Comparison of ENCODE assay signal across 8 mouse cellular contexts in genomic region chr9:21786906-21787305, GRCm38 (mm10). TPM values are rescaled to one million over a fixed set of nuclear protein-coding genes. Genes with fewer than 3 reads are reported as not detected.
DNase-seq lines count a peak whose midpoint lies in the region; ATAC-seq and TF ChIP-seq lines count a peak whose summit lies in the region.
"Had no signal": no experiment of that assay in that cellular context is flagged by ENCODE, and none has a peak within 500 bp of the region (broad histone marks: within the 10 kb centered on the region; RNA-seq: fewer than 3 reads in every experiment).

No protein-coding gene starts in this region.

- WGBS in lung, embryonic 15.5 days = 13% methylated on average over 6 of the region's 6 CpGs

- no peak overlapping the region for H3K4me2 ChIP-seq in lung, embryonic 15.5 days

- in situ Hi-C loops in Patski (cut with MboI; ENCODE audit: low pct_unique_long_range_greater_than_20kb) = no loop called here

- no peak overlapping the region for H3K9ac ChIP-seq in lung, embryonic 15.5 days

- peak overlapping the region; percentile 51; the same call in 1 of the 2 replicates for H3K27ac ChIP-seq in lung, embryonic 15.5 days

- H3K9me3 ChIP-seq in lung, embryonic 15.5 days = no peaks in the 10 kb centered on the region

- H3K36me3 ChIP-seq in lung, embryonic 15.5 days = peaks cover 55% of the 10 kb centered on the region

- peak; percentile 62 for ATAC-seq in Patski
- peak; percentile 87 for ATAC-seq in granulocyte monocyte progenitor cell, adult 5-6 weeks (replicated peaks; ENCODE audit: poor library complexity, severe bottlenecking)
- ATAC-seq in lung, embryonic 15.5 days (ENCODE audit: borderline replicate concordance, extremely low read depth, low FRiP score, low TSS enrichment) = no peak

- no peak for TF ChIP-seq CTCF in Patski (IDR thresholded peaks at IDR 0.05)

- no peak overlapping the region for H3K4me3 ChIP-seq in lung, embryonic 15.5 days

- peaks cover 52% of the 10 kb centered on the region for H3K4me1 ChIP-seq in lung, embryonic 15.5 days

- DNase-seq in CD8-positive naive resting alpha-beta T cell, adult 2 months (ENCODE audit: low read depth in 2 of 2, low spot score in 2 of 2) = peak; percentile 35 to 52
- DNase-seq in Patski (ENCODE audit: low read depth, low spot score) = no peak
- peak; percentile 84 for DNase-seq in embryo, embryonic 10 days (ENCODE audit: low spot score)
- DNase-seq in kidney, postnatal 10 days = peak; percentile 84
- DNase-seq in retina, postnatal 7 days (ENCODE audit: low read depth, low spot score) = peak; percentile 31

- H3K27me3 ChIP-seq in Patski = no peaks in the 10 kb centered on the region
- no peaks in the 10 kb centered on the region for H3K27me3 ChIP-seq in lung, embryonic 15.5 days

- POLR2A ChIA-PET in Patski (lab: Charles Lee) = no interaction called here

- CTCF ChIA-PET in Patski (lab: Charles Lee) = interaction anchor here (0.9 kb wide), 1 partner anchor 17 kb away, joined by 4 read pairs; no protein-coding TSS in a partner anchor

RNA-seq across cellular contexts. Expression of gene Kank2, which starts 11.6 kb away (rescaled TPM):
- polyA plus RNA-seq in Patski (2021) = 62.4 TPM
- total RNA-seq in granulocyte monocyte progenitor cell, adult 5-6 weeks (2014; fragmentation: Nextera tagmentation) = 1.5 and 2.1 TPM in 2 replicates
- 0.78 and 1.6 TPM in 2 replicates for total RNA-seq in granulocyte monocyte progenitor cell, adult 5-6 weeks (2017)
- polyA plus RNA-seq in lung, embryonic 15.5 days (2015; fragmentation: Nextera tagmentation; extraction: Ambion mirVana) = 27.7 and 30.0 TPM in 2 replicates

RNA-seq across cellular contexts. Expression of gene Spc24, which starts 26.8 kb away (rescaled TPM):
- 38.3 TPM for polyA plus RNA-seq in Patski (2021)
- 31.4 and 46.5 TPM in 2 replicates for total RNA-seq in granulocyte monocyte progenitor cell, adult 5-6 weeks (2014; fragmentation: Nextera tagmentation)
- total RNA-seq in granulocyte monocyte progenitor cell, adult 5-6 weeks (2017) = 117 and 138 TPM in 2 replicates
- 154 TPM in 2 replicates for polyA plus RNA-seq in lung, embryonic 15.5 days (2015; fragmentation: Nextera tagmentation; extraction: Ambion mirVana)

RNA-seq across cellular contexts. Expression of gene Angptl8, which starts 48.4 kb away (rescaled TPM):
- 15.2 TPM for polyA plus RNA-seq in Patski (2021)
- 1.5 and 3.0 TPM in 2 replicates for total RNA-seq in granulocyte monocyte progenitor cell, adult 5-6 weeks (2014; fragmentation: Nextera tagmentation)
- 1.4 TPM in 1 of 2 replicates, not detected in the other for total RNA-seq in granulocyte monocyte progenitor cell, adult 5-6 weeks (2017)
- 2.1 and 2.3 TPM in 2 replicates for polyA plus RNA-seq in lung, embryonic 15.5 days (2015; fragmentation: Nextera tagmentation; extraction: Ambion mirVana)
- total RNA-seq: layer of hippocampus, adult 18-20 months had no signal
